Mouse (Mus musculus) embryonic facial prominence, embryonic 12.5 days (tissue): Measurements from ENCODE around the gene Grin2b. TPM values are rescaled to one million over a fixed set of nuclear protein-coding genes. Genes with fewer than 3 reads are reported as not detected.

Experiments used
- ATAC-seq: fragments of 200-750 bp; cut with Nextera tagmentation; 2 replicates; pipeline ENCODE4 v1.8.0; 2017; ENCODE audit not compliant: insufficient number of reproducible peaks, insufficient read depth, low FRiP score, low TSS enrichment
- H3K27ac ChIP-seq: fragments of 300-500 bp; sonication (generic); 2 replicates; pipeline ENCODE4 v1.5.1; 2016; ENCODE audit warnings: mild to moderate bottlenecking
- H3K27me3 ChIP-seq: fragments of 300-500 bp; sonication (generic); 2 replicates; pipeline ENCODE4 v1.6.1; 2016; ENCODE audit warnings: mild to moderate bottlenecking, moderate library complexity
- H3K36me3 ChIP-seq: fragments of 300-500 bp; sonication (generic); 2 replicates; pipeline ENCODE4 v1.6.1; 2016; ENCODE audit warnings: mild to moderate bottlenecking
- H3K4me1 ChIP-seq: fragments of 300-500 bp; sonication (generic); 2 replicates; pipeline ENCODE4 v1.6.1; 2016
- H3K4me2 ChIP-seq: fragments of 300-500 bp; sonication (generic); replicated peaks from 2 replicates; pipeline ENCODE4 v1.6.1; 2016; ENCODE audit warnings: mild to moderate bottlenecking, moderate library complexity
- H3K4me3 ChIP-seq: fragments of 300-500 bp; sonication (generic); 2 replicates; pipeline ENCODE4 v1.5.1; 2016; ENCODE audit warnings: mild to moderate bottlenecking
- H3K9ac ChIP-seq: fragments of 300-500 bp; sonication (generic); 2 replicates; pipeline ENCODE4 v1.6.1; 2016; ENCODE audit warnings: mild to moderate bottlenecking, moderate library complexity
- H3K9me3 ChIP-seq: fragments of 300-500 bp; sonication (generic); 2 replicates; pipeline ENCODE4 v1.6.1; 2016; ENCODE audit warnings: mild to moderate bottlenecking, moderate library complexity
- WGBS: fragments of 180-500 bp; shearing (Covaris S2); methylation state at CpG from one replicate; pipeline ENCODE4 v1.1.7; 2016; 5-methylcytosine and 5-hydroxymethylcytosine counted together
- microRNA-seq: library from miRNA; unstranded; fragments of <30 nt; microRNA quantifications from one replicate; pipeline ENCODE4, GENCODE M21; 2017
- polyA plus RNA-seq: library from polyadenylated mRNA; unstranded; fragments of >200 nt; fragmentation: Nextera tagmentation; extraction: Ambion mirVana; gene quantifications from 2 replicates; pipeline ENCODE4 v1.2.1, GENCODE M21; 2016

Grin2b gene
- polyA plus RNA-seq, 1 experiment from 2014 or later, result 2.7 TPM

GRCm38 (mm10) chr6:135674380-135674779 is 498.9 kb downstream of the Grin2b start:
- ATAC-seq, result no peak
- Histone ChIP-seq H3K4me2 (no peak overlapping the region), H3K36me3 (no peaks in the 10 kb centered on the region), H3K27ac (no peak overlapping the region), H3K4me1 (no peaks in the 10 kb centered on the region), H3K27me3 (no peaks in the 10 kb centered on the region), H3K4me3 (no peak overlapping the region), H3K9ac (no peak overlapping the region), H3K9me3 (no peaks in the 10 kb centered on the region)
- 43% methylated on average over 4 of the region's 4 CpGs for WGBS

- Histone ChIP-seq H3K9ac (no peak overlapping the region), H3K9me3 (no peaks in the 10 kb centered on the region), H3K36me3 (no peaks in the 10 kb centered on the region), H3K27me3 (no peaks in the 10 kb centered on the region), H3K27ac (no peak overlapping the region), H3K4me1 (no peaks in the 10 kb centered on the region), H3K4me3 (no peak overlapping the region), H3K4me2 (no peak overlapping the region)
- no peak for ATAC-seq
Observed at GRCm38 (mm10) chr6:135672003-135672402, 501.3 kb downstream of the Grin2b start.

Small RNA genes within 50 kb of the gene (microRNA-seq; reads per million reads assigned to microRNA genes)
- not detected for gene Gm22892

Other genes starting within 250 kb of the Grin2b start
- not detected in 2 replicates for gene Gm8994, start 154.0 kb upstream of the Grin2b start, polyA plus RNA-seq
- not detected in 2 replicates for gene E330021D16Rik, start 242.1 kb upstream of the Grin2b start, polyA plus RNA-seq